Mouse (Mus musculus): ENCODE measurements around the gene Hydin. TPM values are rescaled to one million over a fixed set of nuclear protein-coding genes. Genes with fewer than 3 reads are reported as not detected.
"Not testable (repeated sequence)": the region's sequence is repeated elsewhere in the genome, so short reads cannot be mapped to it uniquely, and the experiment has no call there.

Hydin gene
- total and polyA plus RNA-seq, 3 experiments: 0.09 to 0.17 (median 0.10) TPM

- no peak for DNase-seq
Measured at GRCm38 (mm10) chr8:110450463-110450862, 183.7 kb downstream of the Hydin start.

GRCm38 (mm10) chr8:110454466-110454865 lies 187.7 kb downstream of the Hydin start:
- peak; percentile 25 for DNase-seq

DNA sequence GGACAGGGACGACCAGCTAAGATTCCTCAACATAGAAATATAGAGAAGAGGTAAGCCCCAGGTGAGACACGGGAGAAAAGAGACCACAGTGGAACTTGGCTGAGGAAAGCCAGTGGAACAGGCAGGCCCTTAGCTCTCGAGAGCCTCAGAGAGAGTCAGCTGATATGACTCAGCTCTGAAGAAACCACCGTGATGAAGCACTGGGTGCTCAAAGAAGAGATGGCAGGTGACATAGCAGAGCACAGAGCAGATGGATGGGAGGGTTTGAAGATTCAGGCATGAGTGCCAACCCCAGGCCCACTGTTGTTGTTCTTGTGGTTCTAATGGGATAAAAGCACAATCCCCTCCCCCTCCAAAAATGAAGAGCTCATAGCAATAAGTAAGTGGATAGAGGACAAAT lies 190.6 kb downstream of the Hydin start:
- DNase-seq: no peak

- DNase-seq: no peak
Measured at GRCm38 (mm10) chr8:110462627-110463208, 195.9 kb downstream of the Hydin start.

DNA sequence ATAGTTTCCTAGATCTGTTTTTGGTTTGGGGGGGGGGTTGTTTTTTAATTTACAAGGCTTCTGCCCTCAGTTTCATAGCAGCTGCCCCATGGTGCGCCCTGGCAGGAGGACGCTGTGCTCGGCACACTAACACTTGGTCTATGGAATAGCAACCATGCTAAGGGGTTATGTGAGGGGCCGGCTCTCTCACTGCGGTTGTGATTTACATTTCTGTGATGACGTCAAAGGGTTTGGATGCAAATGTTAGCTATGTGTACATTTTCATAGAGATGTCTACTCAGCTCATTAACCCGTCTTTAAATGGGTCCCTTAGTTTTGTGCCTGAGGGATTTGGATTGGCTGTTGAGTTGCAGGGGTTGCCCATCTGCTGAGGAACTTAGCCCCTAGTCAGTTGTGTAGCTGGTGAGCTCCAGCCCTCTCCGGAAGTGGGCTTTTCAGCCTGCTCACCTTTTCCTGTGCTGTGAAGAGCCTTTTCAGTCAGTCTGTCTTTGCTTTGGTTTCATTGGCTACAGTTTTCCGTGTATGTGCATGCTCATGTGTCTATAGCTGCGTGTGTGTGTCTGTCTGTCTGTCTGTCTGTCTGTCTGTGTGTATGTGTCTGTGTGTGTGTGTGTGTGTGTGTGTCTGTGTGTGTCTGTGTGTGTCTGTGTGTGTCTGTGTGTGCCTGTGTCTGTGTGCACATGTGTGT lies 197.1 kb downstream of the Hydin start:
- no peak for DNase-seq

DNA sequence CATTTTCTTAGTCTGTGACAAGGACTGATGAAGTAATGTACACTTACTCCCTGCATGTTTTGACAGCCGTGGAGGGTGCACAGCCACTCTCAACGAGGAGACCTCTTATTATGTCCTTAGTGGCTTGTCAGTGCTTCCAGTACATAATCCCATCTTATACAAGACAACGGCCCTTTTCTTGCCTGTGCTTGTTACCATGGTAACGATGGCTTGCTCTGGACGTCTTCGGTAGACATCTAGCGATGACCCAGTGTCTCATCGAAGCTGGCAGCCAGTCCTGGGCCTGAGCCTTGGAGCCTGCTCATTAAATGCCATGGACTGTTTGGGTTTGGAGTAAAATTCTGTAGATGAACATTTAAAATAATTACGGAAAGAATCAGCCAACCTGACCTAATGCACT lies 198.8 kb downstream of the Hydin start:
- no peak for DNase-seq

DNA sequence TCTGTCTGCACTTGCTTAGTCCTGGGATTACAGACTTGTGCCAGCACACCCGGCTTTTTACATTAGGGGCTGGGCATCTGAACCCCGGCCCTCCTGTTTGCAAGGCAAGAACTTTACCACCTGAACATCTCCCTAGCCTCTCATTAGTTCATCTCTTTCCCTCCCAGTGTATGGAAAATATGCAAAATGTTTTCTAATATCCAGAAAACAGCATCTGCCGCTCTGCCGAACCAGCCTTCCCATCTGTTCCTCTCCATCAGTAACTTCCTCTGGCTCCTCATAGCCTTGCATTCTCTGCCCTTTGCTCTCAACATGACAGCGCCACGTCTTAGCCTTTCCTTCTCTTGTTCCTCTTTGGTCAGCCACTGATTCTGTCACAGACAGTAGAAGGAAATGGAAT lies 210.5 kb downstream of the Hydin start:
- DNase-seq: no peak

DNA sequence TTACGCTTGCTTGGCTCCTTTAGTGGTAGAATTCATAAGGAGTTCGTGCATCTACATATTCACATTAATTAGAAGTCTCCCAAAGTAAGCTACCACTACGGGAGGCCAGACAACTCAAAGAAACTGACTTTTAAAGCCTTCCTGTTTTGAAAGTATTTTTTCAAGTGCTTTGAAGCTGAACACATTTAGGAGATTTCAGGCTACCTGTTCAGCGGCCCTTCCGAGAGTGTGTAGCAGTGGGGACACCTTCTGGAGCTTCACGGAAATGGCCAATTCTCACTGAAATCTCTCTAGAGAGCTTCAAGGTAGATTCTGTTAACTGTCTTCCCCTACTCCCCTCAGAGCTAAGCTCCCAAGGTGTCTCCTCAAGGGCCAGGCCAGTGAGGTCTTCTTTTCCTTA lies 211.8 kb downstream of the Hydin start:
- DNase-seq: peak; percentile 26

GRCm38 (mm10) chr8:110479401-110479800 lies 212.6 kb downstream of the Hydin start:
- no peak for DNase-seq

DNA sequence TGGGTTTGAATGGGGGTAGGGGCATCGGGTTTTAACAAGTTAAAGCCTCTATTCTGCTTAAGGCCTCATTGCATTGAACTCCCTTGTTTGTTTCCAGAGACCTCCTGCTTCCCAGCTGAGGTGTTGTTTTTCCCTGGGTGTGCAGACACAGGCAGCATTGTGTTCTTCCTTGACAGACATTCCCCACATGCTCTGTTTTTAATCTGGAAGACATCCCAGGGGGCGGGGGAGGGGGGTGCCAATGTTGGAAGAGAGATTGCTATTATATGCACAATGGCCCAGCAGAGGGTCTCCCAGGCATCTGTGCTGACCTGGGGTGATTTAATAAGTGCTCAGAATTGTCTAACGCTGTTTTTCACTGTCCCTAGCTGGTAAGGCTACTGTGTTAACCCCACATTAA lies 215.5 kb downstream of the Hydin start:
- no peak for DNase-seq

DNA sequence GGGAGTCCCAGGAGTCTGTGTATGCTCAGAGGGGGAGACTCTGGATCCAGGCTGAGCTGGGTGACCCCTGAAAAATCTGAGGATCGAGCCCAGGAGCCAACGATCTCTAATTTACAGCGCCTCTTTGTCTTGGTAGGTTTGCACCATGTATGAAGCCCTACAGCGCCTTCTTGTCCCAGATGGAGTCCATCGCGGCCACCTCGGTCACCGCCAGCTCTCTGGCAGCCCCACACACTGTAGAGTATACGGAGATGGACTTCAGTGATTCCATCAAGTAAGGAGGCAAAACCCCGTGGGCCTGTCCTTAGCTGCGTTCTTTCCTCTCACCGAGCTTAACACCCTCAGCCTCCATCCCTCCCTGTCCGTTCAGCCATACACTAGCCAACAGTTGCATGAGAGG lies 218.5 kb downstream of the Hydin start:
- DNase-seq: no peak

GRCm38 (mm10) chr8:110486020-110486419 lies 219.2 kb downstream of the Hydin start:
- no peak for DNase-seq

- DNase-seq: no peak
Measured at GRCm38 (mm10) chr8:110487644-110488043, 220.9 kb downstream of the Hydin start.

- DNase-seq: no peak
Measured at GRCm38 (mm10) chr8:110489344-110489743, 222.6 kb downstream of the Hydin start.

DNA sequence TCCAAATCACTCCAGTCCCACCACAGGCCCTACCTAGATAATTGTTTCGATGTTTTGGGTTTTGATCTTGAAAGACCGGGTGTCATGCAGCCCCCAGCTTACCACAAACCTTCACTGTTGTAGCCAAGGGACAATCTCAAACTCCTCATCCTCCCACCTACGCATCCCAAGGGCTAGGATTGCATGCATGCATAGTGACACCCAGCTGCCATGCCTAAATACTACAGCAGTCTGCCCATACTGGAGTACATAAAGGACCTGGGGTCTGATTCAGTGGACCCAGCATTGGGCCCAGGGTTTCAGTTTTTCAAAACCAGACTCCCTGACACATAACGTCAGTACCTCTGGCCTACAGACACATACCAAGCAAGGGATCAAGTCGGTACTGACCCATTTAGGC lies 224.3 kb downstream of the Hydin start:
- no peak for DNase-seq

- peak; percentile 67 for DNase-seq
Measured at GRCm38 (mm10) chr8:110496286-110496685, 229.5 kb downstream of the Hydin start.

- peak; percentile 78 for DNase-seq
Measured at GRCm38 (mm10) chr8:110500253-110500652, 233.5 kb downstream of the Hydin start.

GRCm38 (mm10) chr8:110500661-110501060 lies 233.9 kb downstream of the Hydin start:
- DNase-seq: peak; percentile 47

DNA sequence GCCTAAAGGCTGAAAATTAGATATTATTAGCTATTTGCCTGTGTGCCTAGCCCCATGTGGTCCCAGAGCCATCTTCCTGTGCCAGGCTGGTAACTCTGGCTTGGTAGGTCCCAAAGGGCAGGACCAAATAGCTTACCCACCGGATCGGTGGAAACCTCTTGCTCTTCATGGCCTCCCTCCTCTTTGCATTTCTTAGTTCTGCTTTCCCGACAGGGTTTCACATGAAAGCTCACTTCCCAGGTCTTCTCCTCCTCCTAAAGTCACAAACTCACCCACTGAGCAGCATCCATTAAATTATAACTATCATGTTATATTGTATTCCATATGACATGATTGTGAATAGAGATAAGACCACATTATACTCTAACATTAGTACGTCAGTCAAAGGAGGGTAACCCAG lies 234.6 kb downstream of the Hydin start:
- DNase-seq: no peak

DNA sequence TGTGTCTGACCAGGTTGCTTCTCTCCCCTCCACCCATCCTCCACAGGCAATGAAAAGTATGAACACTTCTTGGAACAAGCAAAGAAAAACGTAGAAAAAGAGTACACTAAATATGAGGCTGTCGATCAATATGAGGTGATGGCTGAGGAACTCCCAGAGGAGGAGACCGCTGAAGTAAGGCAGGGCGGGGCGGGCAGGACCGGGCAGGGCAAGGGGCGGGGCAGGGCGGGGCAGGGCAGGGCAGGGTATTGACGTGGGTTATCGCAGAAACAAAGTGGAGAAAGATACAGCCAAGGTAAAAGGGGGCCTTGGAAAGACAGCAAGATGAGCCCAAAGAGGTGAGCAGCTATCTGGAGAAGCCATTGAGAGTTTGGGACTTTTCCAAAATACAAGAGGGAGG lies 236.1 kb downstream of the Hydin start:
- peak; percentile 11 for DNase-seq

- DNase-seq: peak; percentile 19
Measured at GRCm38 (mm10) chr8:110508766-110509165, 242.0 kb downstream of the Hydin start.

DNA sequence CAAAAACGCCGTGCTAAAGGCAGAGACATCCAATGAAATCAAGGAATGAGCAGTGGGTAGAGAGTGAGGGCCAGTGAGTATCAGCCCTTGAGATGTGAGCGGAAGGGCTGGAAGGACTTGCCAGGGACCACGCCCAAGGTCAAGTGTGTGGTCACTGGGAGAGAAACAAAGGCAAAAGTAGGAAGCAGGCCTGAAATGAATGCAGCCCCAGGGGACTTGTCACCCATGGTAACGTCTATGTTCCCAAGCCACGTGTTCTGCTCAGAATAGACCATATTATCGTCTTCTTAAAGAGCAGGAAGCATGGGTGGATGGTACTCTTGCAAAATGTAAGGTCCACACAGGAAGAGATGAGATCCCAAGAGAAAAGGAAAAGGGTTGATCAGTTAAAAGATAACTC lies 253.0 kb downstream of the Hydin start:
- no peak for DNase-seq

- no peak for DNase-seq
Measured at GRCm38 (mm10) chr8:110521851-110522250, 255.1 kb downstream of the Hydin start.

DNA sequence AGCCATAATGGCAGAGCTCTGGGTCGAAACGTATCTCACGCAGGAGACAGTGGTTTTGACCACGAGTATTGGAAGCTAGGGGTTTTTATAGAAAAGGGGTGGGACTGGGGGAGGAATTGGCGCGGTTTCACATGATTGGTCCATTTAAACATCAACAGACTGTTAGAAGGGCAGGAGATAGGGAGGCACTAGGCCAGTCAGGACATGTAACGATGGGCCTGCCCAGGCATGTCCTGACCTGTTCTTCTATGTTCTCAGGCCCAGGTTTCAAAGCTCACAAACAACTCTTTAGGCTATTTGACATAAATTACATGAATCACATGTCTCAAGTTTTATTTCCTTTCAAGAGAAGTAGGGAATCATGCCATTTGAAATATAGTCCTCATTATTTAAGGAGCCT lies 255.7 kb downstream of the Hydin start:
- DNase-seq: not testable (repeated sequence)
